Mouse (Mus musculus): ENCODE results near the gene Abca17. TPM values are rescaled to one million over a fixed set of nuclear protein-coding genes. Genes with fewer than 3 reads are reported as not detected.

Gene Abca17
- 47.2 TPM for polyA plus RNA-seq (2014; fragmentation: Illumina TruSeq; extraction: RNeasy Lipid Tissue Mini Kit (QIAGEN cat#74804); ENCODE audit: low read depth, low replicate concordance)

GRCm38 (mm10) chr17:24350926-24351759, at the start of gene Abca17:
TSS of gene Abca17 (minus strand) at chr17:24351068.

GRCm38 (mm10) chr17:24351760-24352357, 991 bp upstream of the Abca17 start, which contains the start of gene Abca3:
TSS of gene Abca3 (plus strand) at chr17:24351950.

GRCm38 (mm10) chr17:24251320-24252069, 99.4 kb downstream of the Abca17 start, which contains the start of gene Ccnf:
TSS of gene Ccnf (minus strand) at chr17:24251484.

GRCm38 (mm10) chr17:24220435-24221411, 130.1 kb downstream of the Abca17 start, which contains the start of gene Tedc2:
TSS of gene Tedc2 (minus strand) at chr17:24220851.

Other genes starting within 250 kb of the Abca17 start
- gene Pdpk1, start 200.1 kb downstream of the Abca17 start, polyA plus RNA-seq (2014; fragmentation: Illumina TruSeq; extraction: RNeasy Lipid Tissue Mini Kit (QIAGEN cat#74804); ENCODE audit: low read depth, low replicate concordance) = 282 TPM
- 1.1 TPM for gene Amdhd2, start 187.3 kb downstream of the Abca17 start, polyA plus RNA-seq (2014; fragmentation: Illumina TruSeq; extraction: RNeasy Lipid Tissue Mini Kit (QIAGEN cat#74804); ENCODE audit: low read depth, low replicate concordance)
- 19.8 TPM for gene Atp6v0c, start 181.4 kb downstream of the Abca17 start, polyA plus RNA-seq (2014; fragmentation: Illumina TruSeq; extraction: RNeasy Lipid Tissue Mini Kit (QIAGEN cat#74804); ENCODE audit: low read depth, low replicate concordance)
- gene Tbc1d24, start 145.5 kb downstream of the Abca17 start, polyA plus RNA-seq (2014; fragmentation: Illumina TruSeq; extraction: RNeasy Lipid Tissue Mini Kit (QIAGEN cat#74804); ENCODE audit: low read depth, low replicate concordance) = 3.0 TPM
- 0.06 TPM for gene Ntn3, start 141.5 kb downstream of the Abca17 start, polyA plus RNA-seq (2014; fragmentation: Illumina TruSeq; extraction: RNeasy Lipid Tissue Mini Kit (QIAGEN cat#74804); ENCODE audit: low read depth, low replicate concordance)
- 1.2 TPM for gene Tedc2, start 130.2 kb downstream of the Abca17 start, polyA plus RNA-seq (2014; fragmentation: Illumina TruSeq; extraction: RNeasy Lipid Tissue Mini Kit (QIAGEN cat#74804); ENCODE audit: low read depth, low replicate concordance)
- gene Ccnf, start 99.6 kb downstream of the Abca17 start, polyA plus RNA-seq (2014; fragmentation: Illumina TruSeq; extraction: RNeasy Lipid Tissue Mini Kit (QIAGEN cat#74804); ENCODE audit: low read depth, low replicate concordance) = 5.3 TPM
- gene Abca3, start 882 bp upstream of the Abca17 start, polyA plus RNA-seq (2014; fragmentation: Illumina TruSeq; extraction: RNeasy Lipid Tissue Mini Kit (QIAGEN cat#74804); ENCODE audit: low read depth, low replicate concordance) = 0.95 TPM
- gene Rnps1, start 63.5 kb upstream of the Abca17 start, polyA plus RNA-seq (2014; fragmentation: Illumina TruSeq; extraction: RNeasy Lipid Tissue Mini Kit (QIAGEN cat#74804); ENCODE audit: low read depth, low replicate concordance) = 56.3 TPM
- gene Eci1, start 75.6 kb upstream of the Abca17 start, polyA plus RNA-seq (2014; fragmentation: Illumina TruSeq; extraction: RNeasy Lipid Tissue Mini Kit (QIAGEN cat#74804); ENCODE audit: low read depth, low replicate concordance) = 2.9 TPM
- gene Dnase1l2, start 92.0 kb upstream of the Abca17 start, polyA plus RNA-seq (2014; fragmentation: Illumina TruSeq; extraction: RNeasy Lipid Tissue Mini Kit (QIAGEN cat#74804); ENCODE audit: low read depth, low replicate concordance) = 0.62 TPM
- gene E4f1, start 119.2 kb upstream of the Abca17 start, polyA plus RNA-seq (2014; fragmentation: Illumina TruSeq; extraction: RNeasy Lipid Tissue Mini Kit (QIAGEN cat#74804); ENCODE audit: low read depth, low replicate concordance) = 2.4 TPM
- 71.1 TPM for gene Pgp, start 119.3 kb upstream of the Abca17 start, polyA plus RNA-seq (2014; fragmentation: Illumina TruSeq; extraction: RNeasy Lipid Tissue Mini Kit (QIAGEN cat#74804); ENCODE audit: low read depth, low replicate concordance)
- gene Bricd5, start 122.8 kb upstream of the Abca17 start, polyA plus RNA-seq (2014; fragmentation: Illumina TruSeq; extraction: RNeasy Lipid Tissue Mini Kit (QIAGEN cat#74804); ENCODE audit: low read depth, low replicate concordance) = not detected
- gene Mlst8, start 128.0 kb upstream of the Abca17 start, polyA plus RNA-seq (2014; fragmentation: Illumina TruSeq; extraction: RNeasy Lipid Tissue Mini Kit (QIAGEN cat#74804); ENCODE audit: low read depth, low replicate concordance) = 2.2 TPM
- 0.97 TPM for gene Caskin1, start 137.5 kb upstream of the Abca17 start, polyA plus RNA-seq (2014; fragmentation: Illumina TruSeq; extraction: RNeasy Lipid Tissue Mini Kit (QIAGEN cat#74804); ENCODE audit: low read depth, low replicate concordance)
- 5.8 TPM for gene Traf7, start 176.9 kb upstream of the Abca17 start, polyA plus RNA-seq (2014; fragmentation: Illumina TruSeq; extraction: RNeasy Lipid Tissue Mini Kit (QIAGEN cat#74804); ENCODE audit: low read depth, low replicate concordance)
- gene Rab26, start 183.1 kb upstream of the Abca17 start, polyA plus RNA-seq (2014; fragmentation: Illumina TruSeq; extraction: RNeasy Lipid Tissue Mini Kit (QIAGEN cat#74804); ENCODE audit: low read depth, low replicate concordance) = 0.57 TPM
- 1.9 TPM for gene Pkd1, start 198.8 kb upstream of the Abca17 start, polyA plus RNA-seq (2014; fragmentation: Illumina TruSeq; extraction: RNeasy Lipid Tissue Mini Kit (QIAGEN cat#74804); ENCODE audit: low read depth, low replicate concordance)

Data from testis, adult 10 weeks (tissue).